Mouse (Mus musculus): Measurements from ENCODE around the gene Tead3.
A peak's percentile ranks its signal among the peaks of the same experiment; 100 is the strongest.

The Tead3 gene

DNA sequence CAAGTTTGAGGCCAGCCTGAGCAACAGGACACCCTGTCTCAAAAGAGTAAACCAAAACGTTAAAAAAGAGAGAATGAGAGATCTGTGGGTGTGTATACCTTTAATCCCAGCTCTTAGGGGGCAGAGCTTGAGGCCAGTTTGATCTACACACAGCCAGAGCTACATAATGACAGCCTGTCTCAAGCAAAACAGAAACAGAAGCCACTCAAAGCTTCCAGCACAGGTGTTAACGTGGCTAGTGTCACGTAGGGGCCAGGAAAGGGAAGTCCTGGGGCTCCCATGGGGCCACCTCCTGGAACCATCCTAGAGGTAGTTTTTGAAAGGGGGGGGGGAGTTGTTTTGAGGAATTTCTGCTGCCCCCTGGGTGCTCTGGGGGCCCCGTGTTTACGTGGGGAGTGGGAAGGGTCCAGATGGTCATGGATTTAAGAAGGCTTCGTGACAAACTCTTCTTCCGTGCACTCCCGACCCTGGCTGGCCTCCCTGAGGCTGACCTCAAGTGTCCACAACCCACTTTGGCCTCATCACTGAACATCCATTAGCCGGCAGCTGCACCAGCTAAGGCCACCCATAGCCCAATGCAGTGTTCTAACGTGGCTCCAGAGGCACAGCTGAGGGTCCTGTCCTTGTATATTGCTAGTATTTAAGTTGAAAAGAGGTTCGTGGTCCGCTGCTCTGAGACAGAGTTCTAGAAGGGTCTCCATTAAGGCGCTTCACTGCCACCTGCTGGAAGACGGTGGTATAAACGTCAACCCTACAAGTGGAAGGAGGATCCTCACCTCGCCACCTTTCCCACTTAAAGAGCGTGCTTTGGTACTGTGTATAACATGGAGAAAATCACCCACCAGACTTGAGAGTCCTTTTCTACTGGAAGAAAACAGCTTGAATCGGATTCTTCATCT lies 42.1 kb downstream of the Tead3 start:
- DNase-seq (ENCODE audit: low spot score), result peak; percentile 89

DNA sequence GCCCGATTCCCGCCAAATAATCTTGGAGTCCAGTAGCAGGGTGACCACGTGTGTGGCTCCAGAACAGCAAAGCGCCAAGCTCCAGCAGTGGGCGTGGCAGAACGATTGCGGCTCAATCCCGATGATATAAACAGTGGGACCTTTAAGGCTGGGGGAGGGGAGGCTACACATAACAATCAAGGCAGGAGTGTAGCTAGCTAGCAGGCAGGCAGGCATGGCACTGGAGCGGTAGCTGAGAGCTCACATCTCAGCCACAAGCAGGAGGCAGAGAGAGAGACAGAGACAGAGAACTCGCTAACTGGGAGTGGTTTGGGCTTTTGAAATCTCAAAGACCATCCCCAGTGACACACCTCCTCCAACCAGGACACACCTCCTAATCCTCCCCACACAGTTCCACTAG lies 45.4 kb downstream of the Tead3 start:
- DNase-seq (ENCODE audit: low spot score), result no peak

DNA sequence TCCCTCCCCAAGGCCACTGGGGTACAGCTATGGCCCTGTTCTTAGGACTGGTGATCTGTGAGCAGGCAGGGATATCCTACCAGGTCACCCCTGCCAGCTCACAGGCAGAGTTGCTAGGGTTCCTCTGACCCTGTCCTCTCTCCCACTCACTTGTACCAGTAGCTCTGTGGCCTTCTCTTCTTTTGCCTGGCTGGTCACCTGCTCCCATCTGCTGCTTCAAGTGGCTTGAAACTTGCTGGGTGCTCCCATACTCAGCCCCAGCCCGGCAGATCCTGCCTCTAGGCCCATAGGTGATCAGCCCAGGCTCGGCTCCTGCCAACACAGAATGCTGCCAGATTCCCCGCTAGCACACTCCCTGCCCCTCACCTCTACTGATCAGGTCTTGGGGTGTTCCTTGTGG lies 49.8 kb downstream of the Tead3 start:
- no peak for DNase-seq (ENCODE audit: low spot score)

DNA sequence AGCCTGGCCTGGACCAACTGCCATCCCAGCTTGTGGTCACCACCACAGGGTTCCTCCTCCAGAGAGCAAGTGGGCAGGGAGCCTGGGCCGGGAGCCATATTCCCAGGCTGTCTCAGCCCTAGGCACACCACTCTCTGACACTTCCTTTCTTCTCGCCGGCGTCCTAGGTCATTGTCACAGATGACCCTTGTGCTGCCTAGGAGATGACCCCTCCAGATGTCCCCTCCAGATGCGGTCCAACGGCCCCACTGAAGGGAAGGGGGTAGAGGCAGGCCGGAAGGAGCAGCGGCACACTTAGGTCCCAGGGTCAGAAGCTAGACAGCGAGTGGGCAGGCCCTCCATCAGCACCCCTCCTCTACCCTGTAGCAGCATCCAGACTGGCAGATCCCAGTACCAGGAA lies 50.3 kb downstream of the Tead3 start:
- DNase-seq (ENCODE audit: low spot score), result peak; percentile 16

DNA sequence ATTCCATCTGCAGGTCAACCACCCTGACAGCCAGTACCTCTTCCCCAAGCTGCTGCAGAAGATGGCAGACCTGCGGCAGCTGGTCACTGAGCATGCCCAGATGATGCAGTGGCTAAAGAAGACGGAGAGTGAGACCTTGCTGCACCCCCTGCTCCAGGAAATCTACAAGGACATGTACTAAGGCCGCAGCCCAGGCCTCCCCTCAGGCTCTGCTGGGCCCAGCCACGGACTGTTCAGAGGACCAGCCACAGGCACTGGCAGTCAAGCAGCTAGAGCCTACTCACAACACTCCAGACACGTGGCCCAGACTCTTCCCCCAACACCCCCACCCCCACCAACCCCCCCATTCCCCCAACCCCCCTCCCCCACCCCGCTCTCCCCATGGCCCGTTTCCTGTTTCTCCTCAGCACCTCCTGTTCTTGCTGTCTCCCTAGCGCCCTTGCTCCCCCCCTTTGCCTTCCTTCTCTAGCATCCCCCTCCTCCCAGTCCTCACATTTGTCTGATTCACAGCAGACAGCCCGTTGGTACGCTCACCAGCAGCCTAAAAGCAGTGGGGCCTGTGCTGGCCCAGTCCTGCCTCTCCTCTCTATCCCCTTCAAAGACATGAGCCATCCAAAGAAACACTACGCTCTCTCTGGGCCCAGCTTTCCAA lies 50.8 kb downstream of the Tead3 start:
- DNase-seq (ENCODE audit: low spot score), result no peak

DNA sequence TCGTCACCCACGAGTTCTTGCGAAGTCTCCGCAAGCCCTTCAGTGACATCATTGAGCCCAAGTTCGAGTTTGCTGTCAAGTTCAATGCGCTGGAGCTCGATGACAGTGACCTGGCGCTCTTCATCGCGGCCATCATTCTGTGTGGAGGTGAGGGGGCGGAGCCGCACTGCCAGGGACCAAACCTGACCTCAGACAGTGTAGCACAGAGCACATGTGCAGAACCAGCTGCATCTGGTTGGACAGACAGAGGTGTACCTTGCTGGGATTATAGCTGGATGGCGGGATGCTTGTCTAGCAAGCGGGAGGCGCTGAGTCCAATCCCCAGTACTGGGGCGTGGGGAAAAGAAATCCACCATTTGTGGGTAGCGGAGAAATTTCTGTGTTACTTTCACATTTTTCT lies 51.7 kb downstream of the Tead3 start:
- DNase-seq (ENCODE audit: low spot score), result no peak

DNA sequence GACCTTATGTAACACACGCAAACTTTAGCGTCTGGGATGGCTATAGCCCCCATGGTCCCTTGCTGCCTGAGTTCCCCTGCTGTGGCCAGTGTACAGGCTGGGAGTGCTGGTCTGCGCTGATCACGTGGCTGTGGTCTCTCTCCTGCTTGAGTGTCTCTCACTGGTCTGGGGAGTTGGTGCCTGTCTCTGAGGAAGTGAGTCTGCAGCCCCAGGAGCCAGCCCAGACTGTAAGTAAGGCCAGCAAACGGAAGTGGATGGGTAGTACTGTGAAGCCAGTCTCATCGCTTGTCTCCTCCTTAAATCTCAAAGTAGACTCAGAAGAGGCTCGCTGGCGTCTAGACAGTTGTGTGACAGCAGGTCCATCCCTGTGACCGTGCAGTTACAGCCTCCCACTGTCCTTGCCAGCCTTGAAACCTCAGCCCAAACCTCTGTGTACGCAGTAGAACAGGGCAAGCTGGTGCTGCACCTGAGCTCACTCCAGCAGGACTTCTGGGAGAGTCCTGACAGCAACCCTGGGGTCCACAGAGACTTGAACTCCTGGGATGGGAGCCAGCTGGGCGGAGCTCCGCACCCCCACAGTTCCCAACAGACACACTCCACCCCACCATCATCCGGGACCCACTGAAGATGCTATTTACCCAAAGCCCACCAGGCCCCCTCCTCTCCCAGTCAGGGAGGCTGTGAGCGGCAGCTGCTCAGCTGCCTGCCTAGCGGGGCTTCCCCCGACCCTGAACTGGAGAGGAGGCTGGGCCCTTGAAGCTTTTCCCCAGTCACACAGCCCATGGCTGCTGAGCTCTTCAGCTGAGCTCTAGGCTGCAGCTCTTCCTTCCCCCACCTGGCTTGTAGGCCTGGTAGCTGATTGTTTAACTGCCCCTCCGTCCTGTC lies 55.9 kb downstream of the Tead3 start:
- DNase-seq (ENCODE audit: low spot score), result no peak

DNA sequence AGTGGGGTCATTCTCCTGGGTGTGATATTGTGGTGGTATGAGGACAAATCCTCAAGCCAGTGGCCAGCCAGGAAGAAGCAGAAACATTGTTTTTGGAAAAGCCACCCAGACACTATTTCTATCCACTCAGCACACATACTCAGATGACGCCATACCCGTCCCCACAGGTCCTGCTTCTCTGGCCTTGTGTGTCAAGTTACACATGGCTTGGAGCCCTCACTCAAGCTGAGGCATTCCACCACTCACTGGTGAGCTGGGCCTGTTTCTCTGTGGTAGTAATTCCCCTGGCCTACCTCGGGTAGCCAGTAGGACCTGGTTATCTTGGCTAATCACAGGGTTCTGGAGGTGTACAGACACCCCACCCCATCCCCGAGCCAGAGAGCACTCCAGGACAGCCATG lies 56.9 kb downstream of the Tead3 start:
- no peak for DNase-seq (ENCODE audit: low spot score)

DNA sequence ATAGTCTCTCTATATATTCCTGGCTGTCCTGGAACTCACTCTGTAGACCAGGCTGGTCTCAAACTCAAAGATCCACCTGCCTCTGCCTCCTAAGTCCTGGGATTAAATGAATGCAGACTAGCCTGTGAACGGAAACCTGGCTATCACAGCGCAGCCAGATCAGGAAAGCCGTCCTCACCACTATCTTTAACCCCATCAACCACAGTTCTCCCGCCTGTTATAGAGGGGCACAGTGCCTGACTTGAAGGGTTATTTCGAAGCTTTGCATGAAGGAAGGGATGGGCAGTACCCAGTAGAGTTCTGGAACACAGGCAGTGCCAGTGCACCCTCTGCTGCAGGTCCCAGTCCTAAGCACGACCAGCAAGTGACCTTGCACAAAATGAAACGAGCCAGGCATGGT lies 59.3 kb downstream of the Tead3 start:
- no peak for DNase-seq (ENCODE audit: low spot score)

DNA sequence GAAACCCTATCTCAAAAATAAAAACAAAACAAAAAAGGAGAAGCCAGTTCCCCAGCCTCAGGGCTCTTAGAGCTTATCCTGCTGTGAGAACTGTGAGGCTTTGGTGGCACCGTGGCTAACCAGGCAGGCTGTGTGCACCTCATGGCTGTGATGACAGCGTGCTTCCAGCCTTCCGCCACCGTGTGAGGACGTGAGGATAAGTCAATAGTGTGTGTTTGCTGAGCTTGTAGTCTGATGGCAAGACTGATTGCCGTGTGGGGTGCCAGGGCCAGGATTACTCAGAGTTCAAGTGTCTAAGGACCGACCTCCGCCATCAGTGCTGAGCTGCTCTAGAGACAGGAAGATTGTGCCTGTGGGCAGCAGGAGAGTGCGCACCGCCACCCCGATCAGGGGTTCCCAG lies 59.9 kb downstream of the Tead3 start:
- peak; percentile 53 for DNase-seq (ENCODE audit: low spot score)

DNA sequence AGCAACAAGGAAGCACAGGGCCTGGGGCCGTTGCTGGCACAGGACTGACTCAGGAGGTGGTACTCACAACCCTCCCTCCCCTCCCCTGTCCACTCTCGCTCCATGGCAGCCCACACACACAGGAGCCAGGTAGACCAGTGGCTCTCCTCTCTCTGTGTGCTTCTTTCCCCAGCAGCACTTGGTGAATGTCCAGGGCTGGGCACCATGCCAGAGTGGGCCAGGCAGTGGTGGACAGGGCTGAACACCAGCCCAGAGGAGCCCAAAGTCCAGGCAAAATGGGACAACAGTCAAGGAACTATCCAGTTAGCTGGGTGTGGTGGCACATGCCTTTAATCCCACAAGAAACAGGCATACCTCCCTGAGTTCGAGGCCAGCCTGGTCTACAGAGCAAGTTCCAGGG lies 60.4 kb downstream of the Tead3 start:
- peak; percentile 53 for DNase-seq (ENCODE audit: low spot score)

DNA sequence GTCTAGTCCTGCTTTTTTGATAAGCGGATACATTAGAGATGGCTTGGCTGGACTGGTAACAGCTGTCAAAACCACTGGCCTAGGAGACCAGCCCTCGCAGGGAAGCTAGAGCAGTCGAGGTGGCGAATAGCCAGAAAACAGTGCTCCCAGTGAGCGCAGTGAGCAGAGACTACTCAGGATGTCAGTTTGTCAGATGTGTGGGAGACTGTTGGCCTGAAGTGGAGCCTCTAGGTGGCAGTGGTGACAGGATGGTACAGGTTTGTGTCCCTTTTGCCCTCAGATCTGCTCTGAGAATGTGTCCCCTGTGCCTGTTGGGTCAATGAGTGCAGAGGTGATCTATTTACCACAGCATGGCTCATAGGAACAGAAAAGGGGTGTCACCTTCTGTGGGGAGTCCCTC lies 62.6 kb downstream of the Tead3 start:
- DNase-seq (ENCODE audit: low spot score), result no peak

DNA sequence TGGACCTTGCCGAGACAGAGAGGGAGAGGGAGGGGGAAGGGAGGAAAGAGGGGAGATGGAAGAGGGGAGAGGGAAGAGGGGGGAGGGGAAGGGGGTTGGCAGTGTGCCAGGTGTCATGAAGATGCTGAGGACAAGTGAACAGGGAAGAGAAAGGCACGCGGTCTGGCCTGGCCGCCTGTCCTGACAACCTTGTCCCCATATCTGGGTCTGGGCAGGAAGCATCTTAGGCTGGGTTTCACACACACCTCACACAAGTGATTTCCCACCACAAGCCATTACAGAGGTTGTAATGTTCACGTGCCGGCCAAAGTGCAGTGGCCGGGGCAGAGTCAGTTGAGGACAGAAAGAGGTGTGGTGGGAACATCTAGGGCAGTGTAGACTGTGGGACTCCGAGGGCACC lies 63.0 kb downstream of the Tead3 start:
- no peak for DNase-seq (ENCODE audit: low spot score)

DNA sequence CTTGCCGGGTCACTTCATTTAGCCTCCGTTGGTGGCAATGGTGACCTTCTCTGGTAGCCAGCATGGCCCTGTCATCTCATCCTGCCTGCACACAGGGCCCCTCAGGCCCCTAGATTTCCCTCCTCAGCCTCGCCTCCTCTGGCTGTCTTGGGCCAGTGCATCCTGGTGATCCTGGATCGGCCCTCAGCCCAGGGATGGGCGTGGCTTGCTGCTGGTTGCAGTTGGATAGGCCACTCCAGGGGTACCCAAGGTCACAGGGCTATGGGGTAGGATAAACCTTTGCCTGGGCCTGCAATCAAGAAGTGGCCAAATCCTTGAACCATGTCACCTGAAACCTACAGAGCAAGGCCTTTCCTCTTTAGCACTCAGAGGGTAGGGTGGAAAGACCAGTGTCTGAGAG lies 63.7 kb downstream of the Tead3 start:
- DNase-seq (ENCODE audit: low spot score), result no peak

DNA sequence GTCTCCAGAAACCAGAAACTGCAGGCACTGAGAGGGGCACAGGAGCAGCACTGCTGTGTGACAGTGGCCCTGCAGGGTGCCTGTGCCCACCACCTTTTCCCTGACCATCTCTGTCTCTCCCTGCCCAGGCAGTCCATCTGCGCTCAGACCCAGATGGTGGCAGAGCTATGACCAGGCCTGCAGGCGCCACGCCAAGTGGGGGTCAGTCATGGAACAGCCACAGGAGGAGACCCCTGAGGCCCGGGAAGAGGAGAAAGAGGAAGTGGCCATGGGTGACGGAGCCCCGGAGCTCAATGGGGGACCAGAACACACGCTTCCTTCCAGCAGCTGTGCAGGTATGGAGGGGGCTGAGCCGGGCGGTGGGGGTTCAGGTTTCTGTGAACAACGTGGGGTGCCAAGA lies 64.5 kb downstream of the Tead3 start:
- DNase-seq (ENCODE audit: low spot score), result no peak

DNA sequence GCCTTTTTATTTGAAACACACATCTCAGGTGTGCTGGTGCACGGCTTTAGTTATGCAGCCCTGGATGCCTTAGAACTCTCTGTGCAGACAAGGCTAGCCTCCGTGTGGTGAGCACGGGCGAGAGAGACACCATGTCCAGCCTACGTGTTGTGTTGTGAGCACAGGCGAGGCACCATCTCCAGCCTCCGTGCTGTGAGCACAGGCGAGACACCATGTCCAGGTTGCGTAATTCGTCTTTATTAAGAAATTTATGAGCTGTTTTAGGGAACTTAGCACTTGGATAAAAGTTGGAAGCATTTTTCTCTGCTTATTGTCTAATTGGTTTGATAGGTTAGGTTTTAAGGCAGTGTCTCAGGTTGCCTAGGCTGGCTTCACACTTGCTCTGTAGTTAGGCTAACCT lies 67.4 kb downstream of the Tead3 start:
- DNase-seq (ENCODE audit: low spot score), result no peak

DNA sequence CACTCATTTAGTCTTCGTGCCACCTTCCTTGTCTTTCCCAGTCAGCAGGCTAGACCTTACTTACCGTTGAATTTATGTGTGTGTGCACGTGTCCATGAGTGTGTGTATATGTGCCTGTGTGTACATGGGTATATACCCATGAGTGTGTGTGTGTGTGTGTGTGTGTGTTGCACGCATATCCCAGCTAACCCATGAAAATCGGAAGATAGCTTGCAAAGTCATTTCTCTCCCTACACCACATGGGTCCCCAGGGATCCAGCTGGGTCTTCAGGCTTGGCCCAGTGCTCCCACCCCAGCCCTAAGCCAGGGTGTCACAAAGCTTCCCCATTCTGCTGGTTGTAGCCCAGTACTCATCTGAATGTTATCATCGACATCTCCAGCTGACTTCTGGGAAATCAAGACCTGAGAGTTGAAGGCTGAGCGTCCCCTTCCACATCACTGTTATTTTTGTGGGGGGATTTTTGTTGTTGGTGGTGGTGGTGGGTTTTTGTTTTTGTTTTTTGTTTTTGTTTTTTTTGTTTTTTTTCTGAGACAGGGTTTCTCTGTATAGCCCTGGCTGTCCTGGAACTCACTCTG lies 68.7 kb downstream of the Tead3 start:
- no peak for DNase-seq (ENCODE audit: low spot score)
